Mouse (Mus musculus) kidney, adult 2 months (tissue): ENCODE measurements around the gene Olfr328.

Experiments
- CTCF ChIP-seq: fragments of 200-500 bp; conservative IDR thresholded peaks from 2 replicates; pipeline ENCODE4 v1.5.1; 2011; ENCODE audit warnings: low read depth, mild to moderate bottlenecking, control low read depth, low read length, moderate library complexity, mixed read lengths; ENCODE audit not compliant: insufficient read depth, insufficient read length
- POLR2A ChIP-seq: fragments of 200-500 bp; IDR thresholded peaks from one replicate; pipeline ENCODE4 v1.6.1; 2011; ENCODE audit warnings: low read depth, low read length, control low read depth

- TF ChIP-seq CTCF (no peak), POLR2A (no peak)
These were observed 39.4 kb upstream of the Olfr328 start, which contains the start of gene Olfr324 for GRCm38 (mm10) chr11:58594814-58595213.
